Mouse (Mus musculus) liver, embryonic 11.5 days (tissue): Measurements from ENCODE around the gene B3galt1. TPM values are rescaled to one million over a fixed set of nuclear protein-coding genes. Genes with fewer than 3 reads are reported as not detected.

Experiments used
- ATAC-seq: fragments of 200-750 bp; cut with Nextera tagmentation; replicated peaks from 2 replicates; pipeline ENCODE4 v1.8.0; 2017; ENCODE audit warnings: moderate number of reproducible peaks, mild to moderate bottlenecking, moderate TSS enrichment, moderate library complexity; ENCODE audit not compliant: low FRiP score
- DNase-seq: peaks from one replicate; pipeline ENCODE4 v3.0.0-alpha.2; 2017; ENCODE audit warnings: low spot score
- H3K27ac ChIP-seq: fragments of 300-500 bp; sonication (generic); 2 replicates; pipeline ENCODE4 v1.5.1; 2014; ENCODE audit warnings: mild to moderate bottlenecking, low read depth, low read length, control low read depth
- H3K27me3 ChIP-seq: fragments of 300-500 bp; sonication (generic); replicated peaks from 2 replicates; pipeline ENCODE4 v1.6.1; 2014; ENCODE audit warnings: low read length, mixed read lengths; ENCODE audit not compliant: control insufficient read depth, insufficient read depth
- H3K36me3 ChIP-seq: fragments of 300-500 bp; sonication (generic); 2 replicates; pipeline ENCODE4 v1.6.1; 2014; ENCODE audit warnings: mild to moderate bottlenecking, low read length, moderate library complexity, mixed read lengths; ENCODE audit not compliant: control insufficient read depth, insufficient read depth
- H3K4me1 ChIP-seq: fragments of 300-500 bp; sonication (generic); replicated peaks from 2 replicates; pipeline ENCODE4 v1.6.1; 2014; ENCODE audit warnings: low read length, mixed read lengths; ENCODE audit not compliant: control insufficient read depth, insufficient read depth
- H3K4me2 ChIP-seq: fragments of 300-500 bp; sonication (generic); 2 replicates; pipeline ENCODE4 v1.6.1; 2014; ENCODE audit warnings: mild to moderate bottlenecking, control low read depth, moderate library complexity
- H3K4me3 ChIP-seq: fragments of 300-500 bp; sonication (generic); 2 replicates; pipeline ENCODE4 v1.5.1; 2014; ENCODE audit warnings: low read depth, low read length, control low read depth
- H3K9ac ChIP-seq: fragments of 300-500 bp; sonication (generic); 2 replicates; pipeline ENCODE4 v1.6.1; 2014; ENCODE audit warnings: low read depth, low read length, control low read depth
- H3K9me3 ChIP-seq: fragments of 300-500 bp; sonication (generic); 2 replicates; pipeline ENCODE4 v1.6.1; 2016; ENCODE audit warnings: low read length, inconsistent platforms, mixed read lengths; ENCODE audit not compliant: control insufficient read depth
- WGBS: fragments of 180-500 bp; shearing (Covaris S2); extraction: QIAGEN DNeasy Blood & Tissue Kit; methylation state at CpG from one replicate; pipeline ENCODE4 v1.1.7; 2014; 5-methylcytosine and 5-hydroxymethylcytosine counted together
- polyA plus RNA-seq: library from polyadenylated mRNA; unstranded; fragments of >200 nt; fragmentation: Nextera tagmentation; extraction: Ambion mirVana; gene quantifications from 2 replicates; pipeline ENCODE4 v1.2.1, GENCODE M21; 2014

Gene B3galt1
- polyA plus RNA-seq, 1 experiment from 2014 or later: 0.75 TPM

GRCm38 (mm10) chr2:68079426-68080360 is 514.0 kb downstream of the B3galt1 start:
- Histone ChIP-seq H3K9me3 (no peaks in the 10 kb centered on the region), H3K4me2 (no peak overlapping the region), H3K27ac (no peak overlapping the region), H3K9ac (no peak overlapping the region), H3K4me3 (no peak overlapping the region), H3K4me1 (no peaks in the 10 kb centered on the region), H3K27me3 (no peaks in the 10 kb centered on the region), H3K36me3 (no peaks in the 10 kb centered on the region)
- ATAC-seq: no peak
- no peak for DNase-seq
- WGBS: 81% methylated on average over 5 of the region's 5 CpGs

- Histone ChIP-seq H3K9ac (no peak overlapping the region), H3K27ac (no peak overlapping the region), H3K36me3 (no peaks in the 10 kb centered on the region), H3K4me1 (no peaks in the 10 kb centered on the region), H3K9me3 (no peaks in the 10 kb centered on the region), H3K27me3 (no peaks in the 10 kb centered on the region), H3K4me2 (no peak overlapping the region), H3K4me3 (no peak overlapping the region)
- ATAC-seq (no peak), DNase-seq (no peak)
These were observed 515.2 kb downstream of the B3galt1 start for GRCm38 (mm10) chr2:68080872-68081280.

- H3K4me1 ChIP-seq: no peaks in the 10 kb centered on the region
- H3K9ac ChIP-seq: no peak overlapping the region
- 77% methylated on average over 1 of the region's 1 CpGs for WGBS
- no peak overlapping the region for H3K27ac ChIP-seq
- H3K4me2 ChIP-seq: no peak overlapping the region
- no peaks in the 10 kb centered on the region for H3K27me3 ChIP-seq
- H3K4me3 ChIP-seq: no peak overlapping the region
- H3K9me3 ChIP-seq: no peaks in the 10 kb centered on the region
- H3K36me3 ChIP-seq: no peaks in the 10 kb centered on the region
- DNase-seq: no peak
- ATAC-seq: no peak
These were observed 518.8 kb downstream of the B3galt1 start for GRCm38 (mm10) chr2:68084483-68084882.

DNA sequence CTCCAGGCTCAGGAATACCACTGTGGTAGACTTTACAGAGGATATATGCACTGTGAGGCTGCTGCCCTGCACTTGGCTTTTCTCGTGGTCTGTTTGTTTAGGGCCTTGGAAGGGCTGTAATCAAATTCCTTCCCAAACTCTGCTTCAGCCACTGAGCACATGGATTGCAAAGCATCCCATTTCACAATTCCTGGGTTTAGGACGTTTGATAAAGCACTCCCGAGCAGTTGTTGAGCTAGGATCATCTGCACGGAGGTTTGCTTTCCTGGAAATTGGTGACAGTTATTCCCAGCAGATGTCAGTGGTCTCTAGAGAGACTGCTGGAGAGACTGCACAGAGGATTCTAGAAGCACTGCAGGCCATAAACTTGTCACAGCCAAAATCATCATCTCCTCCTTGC is 520.4 kb downstream of the B3galt1 start:
- no peak overlapping the region for H3K4me2 ChIP-seq
- no peak overlapping the region for H3K9ac ChIP-seq
- DNase-seq (no peak), ATAC-seq (no peak)
- 69% methylated on average over 4 of the region's 4 CpGs for WGBS
- no peak overlapping the region for H3K4me3 ChIP-seq
- no peaks in the 10 kb centered on the region for H3K4me1 ChIP-seq
- H3K36me3 ChIP-seq: no peaks in the 10 kb centered on the region
- no peaks in the 10 kb centered on the region for H3K27me3 ChIP-seq
- H3K9me3 ChIP-seq: no peaks in the 10 kb centered on the region
- no peak overlapping the region for H3K27ac ChIP-seq

DNA sequence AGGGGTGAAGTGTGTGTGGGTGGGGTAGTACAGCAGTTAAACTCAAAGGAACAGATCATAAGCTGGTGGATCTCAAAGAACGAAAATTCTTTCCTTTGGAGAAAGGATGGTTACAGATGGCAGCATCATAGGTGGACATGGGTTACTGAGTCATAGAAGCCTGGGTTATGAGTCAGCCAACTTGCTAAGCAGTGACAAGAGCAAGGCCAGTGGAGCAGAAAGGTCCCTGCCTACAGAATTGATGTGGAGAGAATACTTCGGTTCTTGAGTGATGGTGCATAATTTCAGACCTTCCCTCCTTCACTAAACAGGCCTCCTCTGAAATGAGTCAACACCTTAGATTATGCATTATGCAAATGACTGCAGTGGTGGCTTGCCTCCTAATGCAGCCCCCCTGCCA is 525.9 kb downstream of the B3galt1 start:
- Histone ChIP-seq H3K9ac (no peak overlapping the region), H3K4me1 (no peaks in the 10 kb centered on the region), H3K4me3 (no peak overlapping the region), H3K9me3 (no peaks in the 10 kb centered on the region), H3K27me3 (no peaks in the 10 kb centered on the region), H3K36me3 (no peaks in the 10 kb centered on the region), H3K4me2 (no peak overlapping the region), H3K27ac (no peak overlapping the region)
- WGBS: 80% methylated on average over 2 of the region's 2 CpGs
- DNase-seq (no peak), ATAC-seq (no peak)

- Histone ChIP-seq H3K27me3 (no peaks in the 10 kb centered on the region), H3K4me3 (no peak overlapping the region), H3K27ac (no peak overlapping the region), H3K4me1 (no peaks in the 10 kb centered on the region), H3K4me2 (no peak overlapping the region), H3K36me3 (no peaks in the 10 kb centered on the region), H3K9me3 (no peaks in the 10 kb centered on the region), H3K9ac (no peak overlapping the region)
- DNase-seq (no peak), ATAC-seq (no peak)
- WGBS: 65% methylated on average over 4 of the region's 4 CpGs
These were observed 539.0 kb downstream of the B3galt1 start for GRCm38 (mm10) chr2:68104641-68105040.

DNA sequence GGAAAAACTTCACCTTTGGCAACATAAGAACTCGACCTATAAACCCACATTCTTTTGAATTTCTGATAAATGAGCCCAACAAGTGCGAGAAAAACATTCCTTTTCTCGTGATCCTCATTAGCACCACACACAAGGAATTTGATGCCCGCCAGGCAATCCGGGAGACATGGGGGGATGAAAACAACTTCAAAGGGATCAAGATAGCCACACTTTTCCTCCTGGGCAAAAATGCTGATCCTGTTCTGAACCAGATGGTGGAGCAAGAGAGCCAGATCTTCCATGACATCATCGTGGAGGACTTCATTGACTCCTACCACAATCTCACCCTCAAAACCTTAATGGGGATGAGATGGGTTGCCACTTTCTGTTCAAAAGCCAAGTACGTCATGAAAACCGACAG is 552.4 kb downstream of the B3galt1 start:
- Histone ChIP-seq H3K27ac (no peak overlapping the region), H3K9me3 (0 out of 2 replicates have a peak, but pooled peaks cover 2% of the 10 kb centered on the region), H3K4me2 (no peak overlapping the region), H3K4me3 (no peak overlapping the region), H3K4me1 (no peaks in the 10 kb centered on the region), H3K9ac (no peak overlapping the region), H3K27me3 (no peaks in the 10 kb centered on the region), H3K36me3 (no peaks in the 10 kb centered on the region)
- ATAC-seq (no peak), DNase-seq (no peak)
- 67% methylated on average over 8 of the region's 8 CpGs for WGBS

DNA sequence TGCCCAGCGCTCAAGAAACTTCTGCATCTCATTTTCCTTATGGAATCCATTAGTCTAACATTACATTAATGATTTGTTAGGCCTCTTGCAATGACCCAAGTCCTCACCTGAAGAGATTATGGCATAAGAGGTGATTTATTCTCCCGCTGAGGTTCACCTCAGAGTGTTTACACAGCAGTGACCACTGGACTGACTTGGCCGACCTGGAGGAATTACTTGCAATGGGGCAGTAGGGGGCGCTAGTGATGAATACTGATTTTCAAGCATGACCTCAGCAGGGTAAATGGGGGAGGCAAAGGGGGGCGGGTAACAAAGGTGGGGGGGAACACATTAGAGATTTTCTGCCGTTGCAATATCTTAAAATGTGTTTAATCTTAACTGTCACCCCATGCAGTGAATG is 559.1 kb downstream of the B3galt1 start:
- Histone ChIP-seq H3K9ac (no peak overlapping the region), H3K4me3 (no peak overlapping the region), H3K27me3 (no peaks in the 10 kb centered on the region), H3K4me2 (no peak overlapping the region), H3K9me3 (no peaks in the 10 kb centered on the region), H3K27ac (no peak overlapping the region), H3K4me1 (no peaks in the 10 kb centered on the region), H3K36me3 (no peaks in the 10 kb centered on the region)
- ATAC-seq (no peak), DNase-seq (no peak)
- 56% methylated on average over 6 of the region's 6 CpGs for WGBS

GRCm38 (mm10) chr2:68141094-68141493 is 575.4 kb downstream of the B3galt1 start:
- Histone ChIP-seq H3K27me3 (no peaks in the 10 kb centered on the region), H3K27ac (no peak overlapping the region), H3K4me3 (no peak overlapping the region), H3K4me1 (no peaks in the 10 kb centered on the region), H3K9me3 (no peaks in the 10 kb centered on the region), H3K4me2 (no peak overlapping the region), H3K9ac (no peak overlapping the region), H3K36me3 (no peaks in the 10 kb centered on the region)
- 77% methylated on average over 2 of the region's 2 CpGs for WGBS
- DNase-seq (no peak), ATAC-seq (no peak)
